Mouse (Mus musculus) cerebellum, adult 18-20 months (tissue): ENCODE measurements at regions not wholly inside any gene's neighbourhood (a gene's known extent, or its start where the extent isn't known, plus 50 kb on each side); places are given as distances from the start of the nearest gene placed in this dataset.

ENCODE experiments used
- DNase-seq, 2 experiments: peaks; one replicate each; pipeline ENCODE4 v3.0.0; 2021

- DNase-seq: no peak
These were observed 126.3 kb upstream of the Itgb1 start for GRCm38 (mm10) chr8:128559004-128559662.

- DNase-seq: no peak
These were observed 125.0 kb upstream of the Itgb1 start for GRCm38 (mm10) chr8:128560418-128560817.

GRCm38 (mm10) chr8:128561016-128561415 is 124.4 kb upstream of the Itgb1 start:
- no peak for DNase-seq

- DNase-seq: no peak
These were observed 122.8 kb upstream of the Itgb1 start for GRCm38 (mm10) chr8:128562625-128563024.

- DNase-seq: no peak
These were observed 121.7 kb upstream of the Itgb1 start for GRCm38 (mm10) chr8:128563744-128564143.

GRCm38 (mm10) chr8:128572291-128572690 is 113.2 kb upstream of the Itgb1 start:
- no peak for DNase-seq

- no peak for DNase-seq
These were observed 91.3 kb upstream of the Itgb1 start for GRCm38 (mm10) chr8:128594114-128594513.

- no peak for DNase-seq
These were observed 90.7 kb upstream of the Itgb1 start for GRCm38 (mm10) chr8:128594780-128595179.

GRCm38 (mm10) chr8:128605588-128605987 is 79.9 kb upstream of the Itgb1 start:
- no peak for DNase-seq

GRCm38 (mm10) chr8:128608876-128609275 is 76.6 kb upstream of the Itgb1 start:
- no peak for DNase-seq

- no peak for DNase-seq
These were observed 72.8 kb upstream of the Itgb1 start for GRCm38 (mm10) chr8:128612607-128613006.

- DNase-seq: peak; percentile 20 to 27
These were observed 67.6 kb upstream of the Itgb1 start for GRCm38 (mm10) chr8:128617854-128618253.

- peak; percentile 47 to 60 for DNase-seq
These were observed 66.4 kb upstream of the Itgb1 start for GRCm38 (mm10) chr8:128619086-128619485.
